Mouse (Mus musculus): Measurements from ENCODE around the gene Cenpb. TPM values are rescaled to one million over a fixed set of nuclear protein-coding genes. Genes with fewer than 3 reads are reported as not detected.
A peak's percentile ranks its signal among the peaks of the same experiment; 100 is the strongest.

The Cenpb gene
- total and polyA plus RNA-seq, 3 experiments: 57.1 to 92.6 (median 71.9) TPM

GRCm38 (mm10) chr2:131175286-131175944, 4.5 kb downstream of the Cenpb start:
- H3K36me3 ChIP-seq (ENCODE audit: control insufficient read depth, insufficient read depth, low read length): no peaks in the 10 kb centered on the region
- no peak overlapping the region for H3K4me3 ChIP-seq
- H3K4me1 ChIP-seq (ENCODE audit: control insufficient read depth, insufficient read depth, low read length): peaks cover 13% of the 10 kb centered on the region
- no peak overlapping the region for H3K9ac ChIP-seq (ENCODE audit: low read depth, low read length)
- DNase-seq: no peak
- H3K27ac ChIP-seq: no peak overlapping the region
- no peak for TF ChIP-seq EP300 (IDR thresholded peaks at IDR 0.05; ENCODE audit: insufficient read depth, low read depth, low read length)
- TF ChIP-seq CTCF (IDR thresholded peaks at IDR 0.05): no peak
- no peak for TF ChIP-seq POLR2A (IDR thresholded peaks at IDR 0.05; ENCODE audit: insufficient read depth, low read depth, low read length)
- peaks cover 8% of the 10 kb centered on the region for H3K79me2 ChIP-seq (replicated peaks; ENCODE audit: control insufficient read depth, insufficient read depth, low read length)
- WGBS: 72% methylated on average over 3 of the region's 3 CpGs
- intact Hi-C loops (cut with DNase I): loop anchor here (10.0 kb wide), 1 partner anchor 341 kb away; no protein-coding TSS in a partner anchor
- no peaks in the 10 kb centered on the region for H3K27me3 ChIP-seq (ENCODE audit: control insufficient read depth, insufficient read depth, low read length)

DNA sequence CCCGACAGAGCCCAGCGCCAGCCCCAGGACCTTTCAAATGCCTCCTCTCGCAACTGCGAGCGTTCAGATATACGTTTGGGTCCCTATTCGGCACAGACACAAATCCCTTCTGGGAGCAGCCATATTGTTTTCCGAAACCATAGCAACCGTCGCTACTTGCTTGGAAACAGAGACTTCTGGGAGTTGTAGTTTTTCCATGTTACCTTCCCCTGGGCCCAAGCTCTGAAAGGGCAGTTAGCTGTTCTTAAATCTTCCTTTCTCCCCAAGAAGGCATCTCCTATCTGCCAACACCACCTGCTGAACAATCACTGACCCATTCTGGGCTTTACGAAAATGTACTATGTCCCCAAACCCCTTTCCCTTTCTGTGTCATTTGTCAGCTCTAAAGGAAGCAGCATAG, 5.2 kb downstream of the Cenpb start:
- no peak overlapping the region for H3K9ac ChIP-seq (ENCODE audit: low read depth, low read length)
- WGBS: 7% methylated on average over 11 of the region's 11 CpGs

DNA sequence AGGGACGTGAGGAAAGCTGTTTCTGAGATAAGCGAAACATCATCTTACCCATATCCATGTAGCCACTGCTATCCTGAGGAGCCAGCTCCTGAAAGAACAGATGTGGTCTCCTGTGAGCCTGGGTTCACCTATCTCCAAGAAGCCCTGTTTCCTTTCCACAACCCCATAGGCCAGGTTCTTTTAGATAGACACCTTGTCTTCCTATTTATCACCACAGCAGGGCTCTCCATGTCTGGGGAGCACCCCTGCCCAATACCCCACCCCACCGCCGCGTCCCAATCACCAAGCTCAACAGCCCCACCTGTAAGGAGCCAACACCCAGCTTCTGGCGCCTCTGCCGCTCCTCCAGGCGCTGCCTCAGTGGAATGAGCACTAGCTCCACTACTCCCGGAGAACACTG, 7.5 kb downstream of the Cenpb start:
- no peak for DNase-seq
- H3K4me1 ChIP-seq (ENCODE audit: control insufficient read depth, insufficient read depth, low read length): peaks cover 4% of the 10 kb centered on the region
- no peak overlapping the region for H3K9ac ChIP-seq (ENCODE audit: low read depth, low read length)
- TF ChIP-seq POLR2A (IDR thresholded peaks at IDR 0.05; ENCODE audit: insufficient read depth, low read depth, low read length) (no peak), CTCF (IDR thresholded peaks at IDR 0.05) (no peak), EP300 (IDR thresholded peaks at IDR 0.05; ENCODE audit: insufficient read depth, low read depth, low read length) (no peak)
- no peaks in the 10 kb centered on the region for H3K79me2 ChIP-seq (replicated peaks; ENCODE audit: control insufficient read depth, insufficient read depth, low read length)
- no peak overlapping the region for H3K27ac ChIP-seq
- H3K36me3 ChIP-seq (ENCODE audit: control insufficient read depth, insufficient read depth, low read length): no peaks in the 10 kb centered on the region
- no peaks in the 10 kb centered on the region for H3K27me3 ChIP-seq (ENCODE audit: control insufficient read depth, insufficient read depth, low read length)
- WGBS: 79% methylated on average over 9 of the region's 9 CpGs
- intact Hi-C loops (cut with DNase I): loop anchor here (10.0 kb wide), 1 partner anchor 338 kb away; no protein-coding TSS in a partner anchor
- H3K4me3 ChIP-seq: no peak overlapping the region

More for the DNA sequence above, 5.2 kb downstream of the Cenpb start:
- Histone ChIP-seq H3K79me2 (replicated peaks; ENCODE audit: control insufficient read depth, insufficient read depth, low read length) (peaks cover 8% of the 10 kb centered on the region), H3K4me3 (peak overlapping the region; percentile 45), H3K36me3 (ENCODE audit: control insufficient read depth, insufficient read depth, low read length) (no peaks in the 10 kb centered on the region), H3K27ac (no peak overlapping the region), H3K27me3 (ENCODE audit: control insufficient read depth, insufficient read depth, low read length) (no peaks in the 10 kb centered on the region), H3K4me1 (ENCODE audit: control insufficient read depth, insufficient read depth, low read length) (peaks cover 11% of the 10 kb centered on the region)
- peak; percentile 56 to 67 for DNase-seq
- intact Hi-C loops (cut with DNase I): loop anchor here (10.0 kb wide), 1 partner anchor 340 kb away; no protein-coding TSS in a partner anchor
- TF ChIP-seq POLR2A (IDR thresholded peaks at IDR 0.05; ENCODE audit: insufficient read depth, low read depth, low read length) (peak; percentile 67), EP300 (IDR thresholded peaks at IDR 0.05; ENCODE audit: insufficient read depth, low read depth, low read length) (no peak), CTCF (IDR thresholded peaks at IDR 0.05) (no peak)

GRCm38 (mm10) chr2:131171401-131172104, 8.3 kb downstream of the Cenpb start:
- intact Hi-C loops (cut with DNase I): loop anchor here (1.0 to 10.0 kb wide), 2 partner anchors 11 to 337 kb away; partner anchors contain the start of gene 1700037H04Rik
- H3K36me3 ChIP-seq (ENCODE audit: control insufficient read depth, insufficient read depth, low read length): no peaks in the 10 kb centered on the region
- H3K27ac ChIP-seq: no peak overlapping the region
- no peaks in the 10 kb centered on the region for H3K27me3 ChIP-seq (ENCODE audit: control insufficient read depth, insufficient read depth, low read length)
- H3K9ac ChIP-seq (ENCODE audit: low read depth, low read length): no peak overlapping the region
- H3K79me2 ChIP-seq (replicated peaks; ENCODE audit: control insufficient read depth, insufficient read depth, low read length): no peaks in the 10 kb centered on the region
- peak overlapping the region; percentile 38; the same call in 1 of the 2 replicates for H3K4me3 ChIP-seq
- H3K4me1 ChIP-seq (ENCODE audit: control insufficient read depth, insufficient read depth, low read length): peaks cover 3% of the 10 kb centered on the region; the same call in 1 of the 2 replicates
- TF ChIP-seq CTCF (IDR thresholded peaks at IDR 0.05): peak; percentile 60
- TF ChIP-seq POLR2A (IDR thresholded peaks at IDR 0.05; ENCODE audit: insufficient read depth, low read depth, low read length): no peak
- 52% methylated on average over 43 of the region's 43 CpGs for WGBS
- peak; percentile 78 to 79 for DNase-seq

DNA sequence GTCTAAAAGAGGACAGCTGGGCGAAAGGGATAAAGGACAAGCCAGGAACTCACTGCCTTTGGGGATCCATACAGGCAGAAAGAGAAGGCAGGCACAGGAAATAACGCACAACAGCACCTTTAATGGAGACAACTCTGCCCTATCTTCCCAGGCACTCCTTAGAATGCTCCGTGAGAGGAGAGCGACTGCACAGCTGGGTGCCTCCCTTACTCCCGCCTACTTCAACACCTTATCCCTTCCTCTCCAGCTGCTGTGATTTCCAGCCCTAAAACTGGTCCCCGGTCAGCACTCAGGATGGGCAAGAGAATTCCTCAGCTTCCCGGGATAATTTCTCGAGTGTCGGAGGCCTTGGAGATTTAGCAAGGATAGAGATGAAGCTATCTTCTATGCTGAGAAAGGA, 8.9 kb downstream of the Cenpb start:
- peak overlapping the region; percentile 38; the same call in 1 of the 2 replicates for H3K4me3 ChIP-seq
- 57% methylated on average over 9 of the region's 9 CpGs for WGBS
- TF ChIP-seq CTCF (IDR thresholded peaks at IDR 0.05): no peak
- TF ChIP-seq EP300 (IDR thresholded peaks at IDR 0.05; ENCODE audit: insufficient read depth, low read depth, low read length): no peak
- TF ChIP-seq POLR2A (IDR thresholded peaks at IDR 0.05; ENCODE audit: insufficient read depth, low read depth, low read length): no peak
- no peak for DNase-seq
- intact Hi-C loops (cut with DNase I): loop anchor here (1.0 to 10.0 kb wide), 2 partner anchors 11 to 336 kb away; partner anchors contain the start of gene 1700037H04Rik
- peaks cover 3% of the 10 kb centered on the region; the same call in 1 of the 2 replicates for H3K4me1 ChIP-seq (ENCODE audit: control insufficient read depth, insufficient read depth, low read length)
- no peak overlapping the region for H3K27ac ChIP-seq
- no peaks in the 10 kb centered on the region for H3K27me3 ChIP-seq (ENCODE audit: control insufficient read depth, insufficient read depth, low read length)
- no peaks in the 10 kb centered on the region for H3K79me2 ChIP-seq (replicated peaks; ENCODE audit: control insufficient read depth, insufficient read depth, low read length)
- no peak overlapping the region for H3K9ac ChIP-seq (ENCODE audit: low read depth, low read length)
- no peaks in the 10 kb centered on the region for H3K36me3 ChIP-seq (ENCODE audit: control insufficient read depth, insufficient read depth, low read length)
